Mouse (Mus musculus): Measurements from ENCODE around the gene Alox5ap. TPM values are rescaled to one million over a fixed set of nuclear protein-coding genes. Genes with fewer than 3 reads are reported as not detected.

The Alox5ap gene
- polyA plus RNA-seq, 1 experiment from 2014 or later = 12.8 TPM

DNA sequence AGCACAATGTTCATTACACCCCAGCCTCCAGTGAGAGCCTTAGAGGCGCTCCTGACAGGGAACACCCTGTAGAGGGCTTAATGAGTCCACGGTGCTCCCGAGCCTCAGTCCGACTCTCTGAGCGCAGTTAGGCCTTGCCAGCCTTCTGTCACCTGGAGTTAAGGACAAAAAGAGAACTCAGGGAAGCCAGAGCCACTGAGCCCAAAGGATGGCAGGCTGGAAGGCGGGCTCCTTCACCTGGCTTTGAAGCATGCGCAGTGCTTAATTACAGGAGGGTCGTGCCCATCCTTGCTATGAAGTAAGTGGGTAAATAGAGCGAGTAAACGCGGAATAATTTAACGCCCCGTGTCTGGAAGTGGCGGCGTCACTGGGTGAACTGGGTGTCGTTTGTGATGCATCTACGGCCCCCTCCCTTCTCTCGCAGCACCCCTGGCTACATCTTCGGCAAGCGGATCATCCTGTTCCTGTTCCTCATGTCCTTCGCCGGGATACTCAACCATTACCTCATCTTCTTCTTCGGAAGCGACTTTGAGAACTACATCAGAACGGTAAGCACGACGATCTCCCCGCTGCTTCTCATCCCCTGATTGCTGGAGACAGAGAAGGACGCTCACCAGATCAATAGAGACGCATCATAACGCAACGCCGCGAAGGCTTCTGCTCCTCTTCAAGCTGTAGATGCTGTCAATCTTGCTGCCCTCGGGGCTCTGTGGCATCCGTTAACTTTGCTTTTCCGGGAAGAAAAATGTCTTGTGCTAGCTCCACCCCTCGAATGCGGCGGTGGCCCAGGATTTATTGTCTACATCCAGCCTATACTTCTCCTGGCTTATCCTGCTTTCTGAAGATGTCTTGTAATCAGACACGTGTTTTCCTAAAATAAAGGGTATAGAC, 22.8 kb downstream of the Alox5ap start:
- Histone ChIP-seq H3K9me3 (ENCODE audit: control insufficient read depth, low read length) (no peaks in the 10 kb centered on the region; the same call in 1 of the 2 replicates), H3K27ac (ENCODE audit: low read depth, low read length) (no peak overlapping the region), H3K4me3 (ENCODE audit: low read length) (peak overlapping the region; percentile 36), H3K27me3 (ENCODE audit: control insufficient read depth, insufficient read depth, low read length) (no peaks in the 10 kb centered on the region; the same call in 1 of the 2 replicates), H3K4me1 (ENCODE audit: control insufficient read depth, insufficient read depth, low read length) (no peaks in the 10 kb centered on the region), H3K4me2 (replicated peaks; ENCODE audit: low read depth, low read length) (peak overlapping the region; percentile 64), H3K9ac (ENCODE audit: low read depth, low read length) (peak overlapping the region; percentile 40; the same call in 1 of the 2 replicates), H3K36me3 (ENCODE audit: control insufficient read depth, insufficient read depth, low read length) (no peaks in the 10 kb centered on the region)
- ATAC-seq (ENCODE audit: low FRiP score, low TSS enrichment) = peak; percentile 63; the same call in 1 of the 2 replicates
- 25% methylated on average over 41 of the region's 41 CpGs for WGBS

DNA sequence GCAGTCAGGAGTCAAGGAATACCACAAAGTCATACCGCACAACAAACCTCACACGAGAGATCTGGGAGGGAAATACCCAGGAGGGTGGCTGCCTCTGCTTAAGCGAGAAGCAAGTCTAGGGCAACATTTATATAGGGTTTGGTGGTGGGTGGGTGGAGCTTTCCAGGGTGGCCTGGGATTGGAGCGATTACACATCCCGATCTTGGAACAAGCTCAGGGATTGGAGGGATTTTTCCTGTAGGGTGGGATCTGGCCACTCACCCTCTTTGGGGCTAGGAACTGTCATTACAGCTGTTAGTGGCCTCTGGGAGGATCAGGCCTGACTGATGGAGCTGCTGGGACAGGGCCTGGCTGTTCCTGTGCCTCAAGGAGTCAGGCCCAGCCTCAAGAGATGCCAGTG, 26.7 kb downstream of the Alox5ap start:
- Histone ChIP-seq H3K9ac (ENCODE audit: low read depth, low read length) (no peak overlapping the region), H3K4me2 (replicated peaks; ENCODE audit: low read depth, low read length) (no peak overlapping the region), H3K4me3 (ENCODE audit: low read length) (no peak overlapping the region), H3K27me3 (ENCODE audit: control insufficient read depth, insufficient read depth, low read length) (no peaks in the 10 kb centered on the region; the same call in 1 of the 2 replicates), H3K36me3 (ENCODE audit: control insufficient read depth, insufficient read depth, low read length) (no peaks in the 10 kb centered on the region), H3K9me3 (ENCODE audit: control insufficient read depth, low read length) (no peaks in the 10 kb centered on the region), H3K27ac (ENCODE audit: low read depth, low read length) (no peak overlapping the region), H3K4me1 (ENCODE audit: control insufficient read depth, insufficient read depth, low read length) (no peaks in the 10 kb centered on the region)
- no peak for ATAC-seq (ENCODE audit: low FRiP score, low TSS enrichment)
- WGBS = 86% methylated on average over 5 of the region's 5 CpGs

DNA sequence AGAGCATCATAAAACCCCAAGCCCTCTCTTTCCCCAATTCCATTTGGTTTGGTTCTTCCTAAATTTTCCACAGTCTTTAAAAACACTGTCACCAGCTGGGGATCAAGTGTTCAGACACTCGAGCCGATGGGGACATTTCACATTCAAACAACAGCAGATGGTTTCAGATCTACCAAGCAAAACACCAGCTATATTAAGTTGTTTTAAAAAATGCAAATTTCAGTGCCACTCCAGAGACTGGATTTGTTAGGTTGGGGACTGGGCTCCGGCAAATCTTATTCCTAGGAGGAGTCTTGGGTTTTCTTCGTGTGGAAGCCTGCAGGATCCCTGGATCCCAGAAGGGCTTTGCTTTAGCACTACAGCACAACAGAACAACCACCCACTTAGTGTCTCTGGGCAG, 28.5 kb downstream of the Alox5ap start:
- H3K4me2 ChIP-seq (replicated peaks; ENCODE audit: low read depth, low read length) = no peak overlapping the region
- ATAC-seq (ENCODE audit: low FRiP score, low TSS enrichment) = no peak

DNA sequence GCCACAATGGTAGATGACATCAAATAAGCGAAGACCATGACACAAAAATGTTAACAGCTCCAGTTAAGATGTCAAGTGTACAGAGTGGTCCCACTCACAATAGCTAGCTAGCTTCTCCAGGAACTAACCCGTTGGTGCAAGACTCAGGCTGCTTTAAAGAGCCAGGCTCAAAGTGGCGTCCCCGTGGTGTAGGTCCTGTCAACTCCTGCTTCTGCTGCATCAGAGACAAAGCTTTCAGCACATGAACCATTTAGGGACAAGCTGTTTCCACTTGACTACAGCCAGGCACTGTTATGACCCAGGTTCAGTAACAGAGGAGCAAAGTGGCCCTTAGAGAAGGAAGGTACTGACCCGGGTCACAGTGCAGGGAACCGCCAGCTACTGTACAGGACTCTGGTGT, 32.2 kb downstream of the Alox5ap start:
- Histone ChIP-seq H3K9ac (ENCODE audit: low read depth, low read length) (no peak overlapping the region), H3K27ac (ENCODE audit: low read depth, low read length) (no peak overlapping the region), H3K4me3 (ENCODE audit: low read length) (no peak overlapping the region), H3K4me2 (replicated peaks; ENCODE audit: low read depth, low read length) (no peak overlapping the region), H3K27me3 (ENCODE audit: control insufficient read depth, insufficient read depth, low read length) (no peaks in the 10 kb centered on the region), H3K36me3 (ENCODE audit: control insufficient read depth, insufficient read depth, low read length) (no peaks in the 10 kb centered on the region), H3K4me1 (ENCODE audit: control insufficient read depth, insufficient read depth, low read length) (no peaks in the 10 kb centered on the region), H3K9me3 (ENCODE audit: control insufficient read depth, low read length) (no peaks in the 10 kb centered on the region; the same call in 1 of the 2 replicates)
- WGBS = 95% methylated on average over 6 of the region's 6 CpGs
- no peak for ATAC-seq (ENCODE audit: low FRiP score, low TSS enrichment)

More for the DNA sequence above, 28.5 kb downstream of the Alox5ap start:
- Histone ChIP-seq H3K9me3 (ENCODE audit: control insufficient read depth, low read length) (no peaks in the 10 kb centered on the region; the same call in 1 of the 2 replicates), H3K36me3 (ENCODE audit: control insufficient read depth, insufficient read depth, low read length) (no peaks in the 10 kb centered on the region), H3K27me3 (ENCODE audit: control insufficient read depth, insufficient read depth, low read length) (no peaks in the 10 kb centered on the region; the same call in 1 of the 2 replicates), H3K4me3 (ENCODE audit: low read length) (no peak overlapping the region), H3K4me1 (ENCODE audit: control insufficient read depth, insufficient read depth, low read length) (no peaks in the 10 kb centered on the region), H3K27ac (ENCODE audit: low read depth, low read length) (no peak overlapping the region), H3K9ac (ENCODE audit: low read depth, low read length) (no peak overlapping the region)
- 65% methylated on average over 4 of the region's 4 CpGs for WGBS

DNA sequence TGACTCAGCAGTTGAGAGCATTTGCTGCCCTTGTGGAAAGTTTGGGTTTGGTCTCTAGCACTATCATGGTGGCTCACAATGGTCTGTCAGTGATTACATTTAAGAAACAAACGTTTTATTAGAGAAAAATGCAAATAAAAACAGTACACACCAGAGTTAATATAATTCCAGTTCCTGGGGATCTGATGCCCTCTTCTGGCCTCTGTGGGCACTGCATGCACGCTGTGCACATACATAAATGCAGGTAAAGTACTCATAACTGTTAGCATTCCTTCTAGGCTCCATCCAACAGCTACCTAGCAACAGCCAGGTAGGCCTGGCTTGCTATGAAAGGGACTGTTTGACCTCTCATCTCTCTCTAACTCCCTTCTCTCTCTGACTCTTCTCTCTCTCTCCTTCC, 32.9 kb downstream of the Alox5ap start:
- Histone ChIP-seq H3K4me1 (ENCODE audit: control insufficient read depth, insufficient read depth, low read length) (no peaks in the 10 kb centered on the region), H3K4me2 (replicated peaks; ENCODE audit: low read depth, low read length) (no peak overlapping the region), H3K36me3 (ENCODE audit: control insufficient read depth, insufficient read depth, low read length) (no peaks in the 10 kb centered on the region), H3K9ac (ENCODE audit: low read depth, low read length) (no peak overlapping the region), H3K27ac (ENCODE audit: low read depth, low read length) (no peak overlapping the region), H3K9me3 (ENCODE audit: control insufficient read depth, low read length) (no peaks in the 10 kb centered on the region; the same call in 1 of the 2 replicates), H3K4me3 (ENCODE audit: low read length) (no peak overlapping the region), H3K27me3 (ENCODE audit: control insufficient read depth, insufficient read depth, low read length) (no peaks in the 10 kb centered on the region)
- ATAC-seq (ENCODE audit: low FRiP score, low TSS enrichment) = no peak
- 61% methylated on average over 2 of the region's 2 CpGs for WGBS

DNA sequence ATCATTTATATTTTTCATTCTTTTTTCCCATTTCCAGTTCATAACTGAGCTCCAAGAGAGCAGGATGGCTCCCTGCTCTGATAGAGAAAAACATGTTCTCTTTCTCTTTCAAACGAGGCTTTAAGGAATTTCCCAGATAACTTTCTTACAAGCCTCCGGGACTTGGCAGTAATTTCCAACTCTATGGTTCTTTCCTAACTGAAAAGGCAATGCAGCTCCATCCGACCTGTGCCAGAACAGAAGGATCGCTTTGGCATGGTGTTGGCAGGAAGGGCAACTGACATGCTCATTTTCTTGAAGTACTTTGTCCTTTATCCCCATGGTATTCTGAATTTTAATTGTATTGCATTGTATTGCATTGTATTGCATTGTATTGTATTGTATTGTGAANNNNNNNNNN, 33.7 kb downstream of the Alox5ap start:
- no peaks in the 10 kb centered on the region for H3K4me1 ChIP-seq (ENCODE audit: control insufficient read depth, insufficient read depth, low read length)
- WGBS = 69% methylated on average over 4 of the region's 4 CpGs
- H3K36me3 ChIP-seq (ENCODE audit: control insufficient read depth, insufficient read depth, low read length) = no peaks in the 10 kb centered on the region
- no peak for ATAC-seq (ENCODE audit: low FRiP score, low TSS enrichment)
- no peaks in the 10 kb centered on the region for H3K27me3 ChIP-seq (ENCODE audit: control insufficient read depth, insufficient read depth, low read length)
- no peak overlapping the region for H3K27ac ChIP-seq (ENCODE audit: low read depth, low read length)
- no peak overlapping the region for H3K4me3 ChIP-seq (ENCODE audit: low read length)
- no peak overlapping the region for H3K4me2 ChIP-seq (replicated peaks; ENCODE audit: low read depth, low read length)
- no peaks in the 10 kb centered on the region; the same call in 1 of the 2 replicates for H3K9me3 ChIP-seq (ENCODE audit: control insufficient read depth, low read length)
- H3K9ac ChIP-seq (ENCODE audit: low read depth, low read length) = no peak overlapping the region

DNA sequence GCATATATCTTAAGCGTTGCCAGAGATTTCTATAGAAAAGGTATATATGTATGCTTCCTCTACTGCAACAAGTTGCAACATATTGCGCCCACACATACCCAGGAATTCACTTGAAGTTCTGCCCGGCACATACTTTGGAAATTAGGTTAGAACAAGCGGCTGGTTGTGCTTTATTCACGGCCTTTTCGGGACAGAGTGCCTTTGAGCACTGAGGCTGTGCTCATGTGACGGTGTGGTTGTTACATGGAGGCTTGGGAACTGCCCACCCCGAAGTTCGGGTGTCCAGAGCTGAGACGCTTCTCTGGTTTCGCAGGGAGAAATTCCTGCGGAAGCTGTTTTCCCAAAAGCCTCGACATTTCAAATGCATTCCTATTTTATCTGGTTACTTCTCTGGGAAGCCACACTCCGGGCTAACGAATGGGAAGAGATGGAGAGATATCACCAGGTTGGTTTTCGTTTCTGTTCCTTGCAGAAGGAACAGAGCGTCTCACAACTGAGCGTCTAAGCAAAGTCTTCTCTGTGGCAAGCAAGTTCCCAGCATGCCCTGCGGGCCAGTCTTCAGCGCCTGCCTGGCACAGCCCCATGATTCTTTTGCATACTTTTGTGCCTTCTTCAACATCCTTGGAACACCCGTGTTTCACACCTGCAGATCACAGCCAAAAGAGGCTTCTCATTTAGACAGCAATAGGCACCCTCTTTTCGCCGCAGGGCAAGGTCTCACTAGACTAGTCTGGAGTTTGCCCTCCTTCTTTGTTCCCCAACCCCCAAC, 48.5 kb downstream of the Alox5ap start:
- Histone ChIP-seq H3K36me3 (ENCODE audit: control insufficient read depth, insufficient read depth, low read length) (no peaks in the 10 kb centered on the region), H3K9me3 (ENCODE audit: control insufficient read depth, low read length) (0 out of 2 replicates have a peak, but pooled peaks cover 4% of the 10 kb centered on the region), H3K27me3 (ENCODE audit: control insufficient read depth, insufficient read depth, low read length) (no peaks in the 10 kb centered on the region), H3K4me1 (ENCODE audit: control insufficient read depth, insufficient read depth, low read length) (peaks cover 8% of the 10 kb centered on the region; the same call in 1 of the 2 replicates), H3K4me2 (replicated peaks; ENCODE audit: low read depth, low read length) (peak overlapping the region; percentile 32), H3K9ac (ENCODE audit: low read depth, low read length) (peak overlapping the region; percentile 4; the same call in 1 of the 2 replicates), H3K27ac (ENCODE audit: low read depth, low read length) (no peak overlapping the region), H3K4me3 (ENCODE audit: low read length) (no peak overlapping the region)
- no peak for ATAC-seq (ENCODE audit: low FRiP score, low TSS enrichment)
- 46% methylated on average over 23 of the region's 23 CpGs for WGBS

DNA sequence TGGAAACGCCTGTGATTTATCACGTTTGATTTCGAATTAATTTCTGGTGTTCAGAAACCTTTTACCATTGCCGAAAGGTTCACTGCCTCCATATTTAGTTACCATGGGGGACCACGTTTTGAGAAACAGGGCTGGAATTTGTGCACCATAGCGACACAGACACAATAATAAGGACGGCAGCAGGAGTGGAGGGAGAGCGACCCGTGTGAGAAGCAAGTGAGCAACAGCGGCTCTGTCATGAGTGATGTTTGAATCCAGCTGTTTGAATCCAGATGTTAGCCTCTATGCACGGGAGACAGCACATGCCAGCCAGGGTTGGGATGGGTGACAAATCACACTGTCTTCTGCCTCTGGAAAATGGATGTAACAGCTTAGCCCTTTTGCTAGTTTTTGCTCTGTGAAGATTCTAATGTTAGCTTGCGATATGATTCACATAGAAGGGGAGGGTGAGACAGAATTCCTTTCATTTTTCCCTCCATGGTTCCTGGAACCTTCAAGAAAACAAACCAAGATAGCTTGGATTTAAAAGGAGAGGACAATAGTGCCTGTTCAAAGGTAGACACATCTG, 50.0 kb downstream of the Alox5ap start:
- Histone ChIP-seq H3K9ac (ENCODE audit: low read depth, low read length) (no peak overlapping the region), H3K27ac (ENCODE audit: low read depth, low read length) (no peak overlapping the region), H3K4me1 (ENCODE audit: control insufficient read depth, insufficient read depth, low read length) (peaks cover 8% of the 10 kb centered on the region), H3K9me3 (ENCODE audit: control insufficient read depth, low read length) (0 out of 2 replicates have a peak, but pooled peaks cover 4% of the 10 kb centered on the region), H3K4me2 (replicated peaks; ENCODE audit: low read depth, low read length) (no peak overlapping the region), H3K4me3 (ENCODE audit: low read length) (no peak overlapping the region), H3K36me3 (ENCODE audit: control insufficient read depth, insufficient read depth, low read length) (no peaks in the 10 kb centered on the region), H3K27me3 (ENCODE audit: control insufficient read depth, insufficient read depth, low read length) (no peaks in the 10 kb centered on the region)
- ATAC-seq (ENCODE audit: low FRiP score, low TSS enrichment) = no peak
- WGBS = 59% methylated on average over 12 of the region's 12 CpGs

Data from kidney, embryonic 14.5 days (tissue).